Comparison of ENCODE assay signal across 8 mouse cellular contexts in genomic region chr2:35462791-35463281, GRCm38 (mm10). TPM values are rescaled to one million over a fixed set of nuclear protein-coding genes. Genes with fewer than 3 reads are reported as not detected.
DNase-seq lines count a peak whose midpoint lies in the region; ATAC-seq and TF ChIP-seq lines count a peak whose summit lies in the region.

Ggta1 (minus strand) TSS chr2:35463231.

- no peaks in the 10 kb centered on the region for H3K36me3 ChIP-seq in kidney, embryonic 14.5 days (ENCODE audit: control insufficient read depth, insufficient read depth, low read length)
- no peaks in the 10 kb centered on the region for H3K36me3 ChIP-seq in forebrain, postnatal 0 days (ENCODE audit: insufficient read depth)
- H3K36me3 ChIP-seq in intestine, embryonic 16.5 days (ENCODE audit: control insufficient read depth, insufficient read depth, low read length) = no peaks in the 10 kb centered on the region
- H3K36me3 ChIP-seq in midbrain, embryonic 16.5 days (ENCODE audit: control insufficient read depth, insufficient read depth, low read length) = no peaks in the 10 kb centered on the region

- DNase-seq in kidney, postnatal 14 days = no peak
- peak; percentile 49 for DNase-seq in MEL-GATA-1-ER (ENCODE audit: extremely low read depth, low read depth)
- no peak for DNase-seq in forebrain, postnatal 0 days
- DNase-seq in c-Kit-positive CD71-positive TER-119-positive erythroid progenitor cells, embryonic 14.5 days (ENCODE audit: low spot score) = no peak
- no peak for DNase-seq in right cerebral cortex, postnatal 14 days

- TF ChIP-seq CTCF in forebrain, postnatal 0 days (IDR thresholded peaks at IDR 0.05; ENCODE audit: low read depth) = no peak

- peak; percentile 15 for ATAC-seq in kidney, embryonic 14.5 days (ENCODE audit: low FRiP score, low TSS enrichment)
- 0 out of 2 replicates have a peak, but pooled peaks have one; percentile 18 for ATAC-seq in forebrain, postnatal 0 days
- peak; percentile 32; the same call in 1 of the 2 replicates for ATAC-seq in intestine, embryonic 16.5 days
- 0 out of 2 replicates have a peak, but pooled peaks have one; percentile 31 for ATAC-seq in midbrain, embryonic 16.5 days

- H3K4me3 ChIP-seq in kidney, embryonic 14.5 days (ENCODE audit: low read length) = peak within 1 kb of the TSS; percentile 60
- peak within 1 kb of the TSS; percentile 54 for H3K4me3 ChIP-seq in forebrain, postnatal 0 days (ENCODE audit: low read depth, low read length)
- H3K4me3 ChIP-seq in intestine, embryonic 16.5 days (ENCODE audit: low read length) = peak within 1 kb of the TSS; percentile 61
- H3K4me3 ChIP-seq in midbrain, embryonic 16.5 days (ENCODE audit: low read depth, low read length) = peak within 1 kb of the TSS; percentile 63

- H3K4me2 ChIP-seq in kidney, embryonic 14.5 days (replicated peaks; ENCODE audit: low read depth, low read length) = peak within 1 kb of the TSS; percentile 94
- peak within 1 kb of the TSS; percentile 99 for H3K4me2 ChIP-seq in forebrain, postnatal 0 days (ENCODE audit: low read depth)
- H3K4me2 ChIP-seq in intestine, embryonic 16.5 days (ENCODE audit: low read depth, low read length) = peak within 1 kb of the TSS; percentile 96
- H3K4me2 ChIP-seq in midbrain, embryonic 16.5 days (ENCODE audit: low read length) = peak within 1 kb of the TSS; percentile 97

- peak within 1 kb of the TSS; percentile 83 for H3K9ac ChIP-seq in kidney, embryonic 14.5 days (ENCODE audit: low read depth, low read length)
- H3K9ac ChIP-seq in forebrain, postnatal 0 days = peak within 1 kb of the TSS; percentile 53
- H3K9ac ChIP-seq in intestine, embryonic 16.5 days (ENCODE audit: low read depth, low read length) = peak within 1 kb of the TSS; percentile 80
- H3K9ac ChIP-seq in midbrain, embryonic 16.5 days (ENCODE audit: low read depth, low read length) = peak within 1 kb of the TSS; percentile 72

- peaks cover 16% of the 10 kb centered on the region for H3K4me1 ChIP-seq in kidney, embryonic 14.5 days (ENCODE audit: control insufficient read depth, insufficient read depth, low read length)
- 0 out of 2 replicates have a peak, but pooled peaks cover 4% of the 10 kb centered on the region for H3K4me1 ChIP-seq in forebrain, postnatal 0 days (ENCODE audit: insufficient read depth)
- peaks cover 12% of the 10 kb centered on the region for H3K4me1 ChIP-seq in intestine, embryonic 16.5 days (ENCODE audit: control insufficient read depth, insufficient read depth, low read length)
- H3K4me1 ChIP-seq in midbrain, embryonic 16.5 days (ENCODE audit: control insufficient read depth, insufficient read depth, low read length) = peaks cover 9% of the 10 kb centered on the region

- H3K9me3 ChIP-seq in kidney, embryonic 14.5 days (ENCODE audit: control insufficient read depth, low read length) = no peaks in the 10 kb centered on the region
- no peaks in the 10 kb centered on the region for H3K9me3 ChIP-seq in forebrain, postnatal 0 days (ENCODE audit: low read length)
- H3K9me3 ChIP-seq in intestine, embryonic 16.5 days (ENCODE audit: control insufficient read depth, low read length) = no peaks in the 10 kb centered on the region
- H3K9me3 ChIP-seq in midbrain, embryonic 16.5 days (replicated peaks; ENCODE audit: control insufficient read depth, low read length, poor library complexity, severe bottlenecking) = no peaks in the 10 kb centered on the region

- 21% methylated on average over 7 of the region's 7 CpGs for WGBS in kidney, embryonic 14.5 days
- WGBS in forebrain, postnatal 0 days = 23% methylated on average over 7 of the region's 7 CpGs
- WGBS in intestine, embryonic 16.5 days = 28% methylated on average over 7 of the region's 7 CpGs
- WGBS in midbrain, embryonic 16.5 days = 22% methylated on average over 7 of the region's 7 CpGs

- peak within 1 kb of the TSS; percentile 74 for H3K27ac ChIP-seq in kidney, embryonic 14.5 days (ENCODE audit: low read depth, low read length)
- H3K27ac ChIP-seq in forebrain, postnatal 0 days (ENCODE audit: low read depth, low read length) = no peak within 1 kb of the TSS
- H3K27ac ChIP-seq in intestine, embryonic 16.5 days (ENCODE audit: low read length) = peak within 1 kb of the TSS; percentile 76
- no peak within 1 kb of the TSS for H3K27ac ChIP-seq in midbrain, embryonic 16.5 days (ENCODE audit: low read length)

- no peaks in the 10 kb centered on the region for H3K27me3 ChIP-seq in kidney, embryonic 14.5 days (ENCODE audit: control insufficient read depth, insufficient read depth, low read length)
- no peaks in the 10 kb centered on the region for H3K27me3 ChIP-seq in forebrain, postnatal 0 days (ENCODE audit: insufficient read depth, low read length)
- no peaks in the 10 kb centered on the region for H3K27me3 ChIP-seq in intestine, embryonic 16.5 days (replicated peaks; ENCODE audit: control insufficient read depth, insufficient read depth, low read length)
- H3K27me3 ChIP-seq in midbrain, embryonic 16.5 days (ENCODE audit: control insufficient read depth, insufficient read depth, low read depth, low read length) = no peaks in the 10 kb centered on the region

RNA-seq across cellular contexts. Expression of gene Ggta1, which starts in this region (rescaled TPM):
- 10.3 and 21.5 TPM in 2 replicates for polyA plus RNA-seq in kidney, embryonic 14.5 days (2014; fragmentation: Nextera tagmentation; extraction: Ambion mirVana)
- 6.8 and 7.9 TPM in 2 replicates for total RNA-seq in forebrain, postnatal 0 days (2014; rRNA removed)
- polyA plus RNA-seq in forebrain, postnatal 0 days (2015; fragmentation: Nextera tagmentation; extraction: Ambion mirVana) = 3.0 and 4.3 TPM in 2 replicates
- 13.9 and 14.6 TPM in 2 replicates for polyA plus RNA-seq in intestine, embryonic 16.5 days (2015; fragmentation: Nextera tagmentation; extraction: Ambion mirVana)
- 6.1 and 6.4 TPM in 2 replicates for polyA plus RNA-seq in midbrain, embryonic 16.5 days (2015; fragmentation: Nextera tagmentation; extraction: Ambion mirVana)

Comparison
In these comparisons a context has a peak if more than half of its experiments do, and no peak if none do; other contexts are left out.
1. H3K27ac ChIP-seq: peak in kidney, embryonic 14.5 days (single experiment) and intestine, embryonic 16.5 days (single experiment); none in forebrain, postnatal 0 days (single experiment) and midbrain, embryonic 16.5 days (single experiment).
2. Peak in every context shown above with its lines, with median percentiles within 50 percentile points of each other: ATAC-seq, H3K4me2 ChIP-seq, H3K4me3 ChIP-seq and H3K9ac ChIP-seq.